Mouse (Mus musculus): ENCODE data around the gene Bcl6.

GRCm38 (mm10) chr16:23919418-23919817 lies 69.2 kb downstream of the Bcl6 start:
- no peak for TF ChIP-seq POLR2A (IDR thresholded peaks at IDR 0.05; ENCODE audit: control insufficient read depth, extremely low read depth, insufficient read depth, low read length, poor library complexity)
- no peak for TF ChIP-seq CTCF (IDR thresholded peaks at IDR 0.05; ENCODE audit: borderline replicate concordance, control insufficient read depth, extremely low read depth, insufficient read depth, low read length, poor library complexity)
